Mouse (Mus musculus) erythroblast, embryonic 14.5 days (primary cell): ENCODE data around the gene Caprin2. TPM values are rescaled to one million over a fixed set of nuclear protein-coding genes. Genes with fewer than 3 reads are reported as not detected.

ENCODE experiments used
- H3K27me3 ChIP-seq: 2 replicates; pipeline ENCODE4 v1.6.1; 2012; ENCODE audit warnings: inconsistent platforms; ENCODE audit not compliant: control insufficient read depth
- H3K36me3 ChIP-seq: 2 replicates; pipeline ENCODE4 v1.6.1; 2012; ENCODE audit warnings: mild to moderate bottlenecking, inconsistent platforms; ENCODE audit not compliant: control insufficient read depth
- H3K4me1 ChIP-seq: 2 replicates; pipeline ENCODE4 v1.6.1; 2012; ENCODE audit warnings: inconsistent platforms; ENCODE audit not compliant: control insufficient read depth
- H3K4me3 ChIP-seq: replicated peaks from 2 replicates; pipeline ENCODE3; 2012; ENCODE audit warnings: moderate library complexity, mild to moderate bottlenecking, inconsistent platforms
- H3K9me3 ChIP-seq: 2 replicates; pipeline ENCODE4 v1.6.1; 2012; ENCODE audit warnings: low read length, inconsistent platforms, mixed read lengths; ENCODE audit not compliant: control insufficient read depth
- GATA1 ChIP-seq: IDR thresholded peaks from 2 replicates; pipeline ENCODE4 v1.6.1; 2012; ENCODE audit warnings: low read length, inconsistent platforms, mixed read lengths
- TAL1 ChIP-seq: IDR thresholded peaks from 3 replicates; pipeline ENCODE4 v1.6.1; 2012; ENCODE audit warnings: low read length, inconsistent platforms, mixed read lengths
- polyA plus RNA-seq: library from polyadenylated mRNA; stranded (reverse); fragments of >175 nt; gene quantifications from 2 replicates; pipeline ENCODE4 v1.2.3, GENCODE M21; 2012

Gene Caprin2
- polyA plus RNA-seq, 1 experiment, result 0.07 TPM

DNA sequence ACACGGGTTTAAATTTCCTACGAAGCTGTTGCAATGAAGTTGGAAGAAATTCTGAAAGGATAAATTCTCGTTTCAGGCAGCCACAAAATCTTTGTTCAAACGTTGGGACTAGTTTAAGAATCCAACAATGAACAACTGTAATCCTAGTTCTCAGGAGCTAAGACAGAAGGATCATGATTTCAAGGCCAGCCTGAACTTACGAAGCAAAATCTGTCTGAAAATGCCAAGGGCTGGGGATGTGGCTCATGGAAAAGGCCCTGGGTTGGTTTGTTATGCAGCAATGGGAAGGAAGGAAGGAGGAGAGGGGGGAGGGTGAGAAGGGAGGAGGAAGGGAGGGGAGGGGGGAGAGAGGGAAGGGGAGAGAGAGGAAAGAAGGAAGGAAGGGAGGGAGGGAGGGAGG, 79.3 kb downstream of the Caprin2 start:
- no peak overlapping the region for H3K4me3 ChIP-seq
- TF ChIP-seq TAL1, result no peak
- TF ChIP-seq GATA1, result no peak
- peaks cover 59% of the 10 kb centered on the region for H3K36me3 ChIP-seq
- H3K9me3 ChIP-seq, result no peaks in the 10 kb centered on the region
- H3K27me3 ChIP-seq, result no peaks in the 10 kb centered on the region
- H3K4me1 ChIP-seq, result no peaks in the 10 kb centered on the region

DNA sequence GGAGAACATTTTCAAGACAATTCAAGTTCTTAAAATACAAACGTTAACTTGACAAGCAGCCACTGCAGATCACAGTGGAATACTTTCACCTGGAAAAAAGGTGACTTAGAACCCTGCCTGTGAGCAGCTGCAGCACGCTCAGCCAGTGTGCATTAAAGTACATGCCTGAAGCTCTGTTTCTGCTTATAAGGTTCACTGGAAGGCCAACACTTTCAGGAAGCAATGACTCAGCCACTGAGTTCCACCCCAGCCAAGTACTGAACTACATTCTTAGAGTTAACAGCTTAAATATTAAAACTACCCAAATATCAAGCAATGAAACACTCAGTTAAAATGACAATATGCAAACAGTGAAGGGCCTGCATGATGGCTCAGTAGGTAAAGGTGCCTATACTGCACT, 84.9 kb downstream of the Caprin2 start:
- TF ChIP-seq TAL1 (no peak), GATA1 (no peak)
- peaks cover 58% of the 10 kb centered on the region for H3K36me3 ChIP-seq
- H3K4me3 ChIP-seq, result no peak overlapping the region
- no peaks in the 10 kb centered on the region for H3K27me3 ChIP-seq
- no peaks in the 10 kb centered on the region for H3K9me3 ChIP-seq
- no peaks in the 10 kb centered on the region for H3K4me1 ChIP-seq

DNA sequence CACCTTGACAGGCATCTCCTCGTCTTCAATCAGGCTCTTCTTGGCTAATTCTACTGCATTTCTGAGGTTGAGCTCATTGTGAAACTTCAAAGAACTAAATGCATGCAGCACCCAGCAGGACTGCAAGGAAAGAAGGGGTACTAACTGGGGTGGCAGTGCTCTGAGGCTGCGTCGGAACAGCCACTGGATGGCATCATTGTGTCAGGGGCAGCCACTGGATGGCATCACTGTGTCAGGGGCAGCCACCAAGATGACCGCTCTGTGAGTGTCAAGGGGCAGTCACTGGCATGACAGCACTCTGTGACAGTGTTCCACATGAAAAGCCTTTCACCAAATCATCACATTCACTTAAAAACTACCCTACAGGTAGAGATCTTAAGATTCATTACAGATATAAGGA, 96.3 kb downstream of the Caprin2 start:
- H3K9me3 ChIP-seq, result no peaks in the 10 kb centered on the region
- H3K27me3 ChIP-seq, result no peaks in the 10 kb centered on the region
- H3K4me1 ChIP-seq, result no peaks in the 10 kb centered on the region
- H3K4me3 ChIP-seq, result no peak overlapping the region
- H3K36me3 ChIP-seq, result peaks cover 56% of the 10 kb centered on the region
- no peak for TF ChIP-seq TAL1
- no peak for TF ChIP-seq GATA1

DNA sequence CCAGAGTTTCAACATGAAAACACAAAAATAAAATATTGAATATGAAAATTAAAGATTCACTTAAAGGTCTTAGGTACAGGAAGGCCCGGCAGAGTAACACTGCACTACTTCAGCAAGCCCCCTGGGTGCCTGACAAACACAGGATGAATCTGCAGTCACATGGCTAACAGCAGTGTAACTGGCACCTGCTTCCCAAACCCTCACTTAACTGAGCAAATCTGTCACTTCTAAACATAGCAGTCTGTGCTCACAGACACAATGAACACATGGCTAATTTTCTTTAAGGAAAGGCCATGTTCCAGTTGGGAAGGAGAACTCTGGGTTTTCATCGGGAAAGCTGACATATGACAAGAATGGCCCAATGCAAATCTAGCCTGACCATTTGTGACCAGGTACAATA, 100.9 kb downstream of the Caprin2 start:
- Histone ChIP-seq H3K27me3 (no peaks in the 10 kb centered on the region), H3K36me3 (peaks cover 48% of the 10 kb centered on the region), H3K9me3 (no peaks in the 10 kb centered on the region), H3K4me3 (no peak overlapping the region), H3K4me1 (no peaks in the 10 kb centered on the region)
- TF ChIP-seq GATA1 (no peak), TAL1 (no peak)

Other genes starting within 250 kb of the Caprin2 start
- 0.09 and 0.10 TPM in 2 replicates for gene Ipo8, start 64.8 kb downstream of the Caprin2 start, polyA plus RNA-seq
- 0.11 and 0.23 TPM in 2 replicates for gene Sinhcaf, start 50.2 kb upstream of the Caprin2 start, polyA plus RNA-seq
- 0.01 TPM in 1 of 2 replicates, not detected in the other for gene Dennd5b, start 205.4 kb upstream of the Caprin2 start, polyA plus RNA-seq
- not detected in 2 replicates for gene Gm10203, start 233.9 kb upstream of the Caprin2 start, polyA plus RNA-seq
- gene Etfbkmt, start 243.6 kb upstream of the Caprin2 start, polyA plus RNA-seq, result 0.11 and 0.18 TPM in 2 replicates